Comparison of ENCODE assay signal across 26 mouse cellular contexts in the genomic region with DNA sequence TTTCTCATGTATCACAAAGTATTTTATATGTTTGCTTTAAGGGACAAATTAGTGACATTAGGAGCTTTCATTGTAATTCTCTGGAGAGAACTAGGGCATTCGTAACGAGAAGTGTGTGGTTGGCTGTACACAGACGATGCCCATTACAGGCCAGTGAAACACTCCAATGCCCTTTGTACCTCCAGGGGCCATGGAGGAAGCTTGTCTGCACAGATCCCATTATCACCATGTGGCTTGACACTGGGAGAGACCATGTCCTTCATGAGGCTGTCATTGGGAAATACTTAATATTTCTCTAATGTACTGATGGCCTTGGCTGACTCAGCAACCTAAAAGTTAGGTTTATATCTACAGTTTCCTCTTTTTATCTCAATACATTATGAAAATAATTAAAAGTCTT.
DNase-seq lines count a peak whose midpoint lies in the region; ATAC-seq and TF ChIP-seq lines count a peak whose summit lies in the region.
"Had no signal": no experiment of that assay in that cellular context is flagged by ENCODE, and none has a peak within 500 bp of the region (broad histone marks: within the 10 kb centered on the region; RNA-seq: fewer than 3 reads in every experiment).

No protein-coding gene starts in this region.

- intact Hi-C loops in heart, postnatal 36 days (cut with DNase I): no loop called here

- peak; percentile 39 for DNase-seq in heart, adult 11 months
- no peak for DNase-seq in heart, postnatal 36 days
- peak; percentile 51 for DNase-seq in liver, adult 2 months (ENCODE audit: extremely low read depth, low read depth, low spot score)
- DNase-seq: adrenal gland, adult 8-10 months; adrenal gland, postnatal 14 days; adrenal gland, postnatal 36 days; B cell, adult 2 months; cerebellum, adult 11-12 months; cerebellum, adult 2 months; cerebellum, adult 9-10 months; cerebellum, postnatal 10 days; cerebellum, postnatal 25 days had no signal

- no peak for ATAC-seq in liver, embryonic 12.5 days
- 0 out of 2 replicates have a peak, but pooled peaks have one; percentile 53 for ATAC-seq in intestine, postnatal 0 days
- ATAC-seq: activated CD4-positive, CD25-positive, alpha-beta regulatory T cell, adult 4 months; CD4-positive, CD25-positive, alpha-beta regulatory T cell, adult 4 months; forebrain, embryonic 14.5 days; forebrain, embryonic 16.5 days; Patski had no signal

- no peak overlapping the region for H3K9ac ChIP-seq in liver, adult 2 months (ENCODE audit: low read depth, low read length)
- H3K9ac ChIP-seq in liver, embryonic 12.5 days: no peak overlapping the region
- no peak overlapping the region for H3K9ac ChIP-seq in intestine, postnatal 0 days (ENCODE audit: low read depth, low read length)
- H3K9ac ChIP-seq: embryonic facial prominence, embryonic 13.5 days; embryonic facial prominence, embryonic 15.5 days; forebrain, embryonic 12.5 days had no signal

- no peaks in the 10 kb centered on the region for H3K36me3 ChIP-seq in liver, adult 2 months (ENCODE audit: control insufficient read depth, insufficient read depth, low read length)
- no peaks in the 10 kb centered on the region for H3K36me3 ChIP-seq in liver, embryonic 12.5 days
- H3K36me3 ChIP-seq in intestine, postnatal 0 days (ENCODE audit: control insufficient read depth, insufficient read depth): no peaks in the 10 kb centered on the region
- H3K36me3 ChIP-seq: embryonic facial prominence, embryonic 13.5 days; embryonic facial prominence, embryonic 15.5 days; forebrain, embryonic 10.5 days; forebrain, embryonic 12.5 days; G1E had no signal

- no peak for TF ChIP-seq POLR2A in liver, adult 2 months (IDR thresholded peaks at IDR 0.05; ENCODE audit: extremely low read depth, insufficient read depth, low read length)

- no peaks in the 10 kb centered on the region for H3K27me3 ChIP-seq in liver, adult 2 months (ENCODE audit: control insufficient read depth, insufficient read depth, low read length)
- no peaks in the 10 kb centered on the region for H3K27me3 ChIP-seq in liver, embryonic 12.5 days (replicated peaks)
- no peaks in the 10 kb centered on the region for H3K27me3 ChIP-seq in intestine, postnatal 0 days (replicated peaks; ENCODE audit: control insufficient read depth, insufficient read depth, low read length)
- H3K27me3 ChIP-seq: CH12.LX; embryonic facial prominence, embryonic 13.5 days; embryonic facial prominence, embryonic 15.5 days; forebrain, embryonic 12.5 days; Patski had no signal

- no peak overlapping the region for H3K27ac ChIP-seq in liver, adult 2 months (replicated peaks; ENCODE audit: insufficient read depth, low read depth, low read length)
- H3K27ac ChIP-seq in liver, embryonic 12.5 days: no peak overlapping the region
- H3K27ac ChIP-seq in intestine, postnatal 0 days (ENCODE audit: low read depth, low read length): no peak overlapping the region
- H3K27ac ChIP-seq: embryonic facial prominence, embryonic 13.5 days; embryonic facial prominence, embryonic 15.5 days; forebrain, embryonic 10.5 days; forebrain, embryonic 12.5 days had no signal

- H3K79me2 ChIP-seq in liver, adult 2 months (ENCODE audit: control insufficient read depth, insufficient read depth, low read length): no peaks in the 10 kb centered on the region; the same call in 1 of the 2 replicates

- H3K9me3 ChIP-seq in liver, embryonic 12.5 days (replicated peaks): no peaks in the 10 kb centered on the region
- no peaks in the 10 kb centered on the region for H3K9me3 ChIP-seq in intestine, postnatal 0 days (ENCODE audit: control insufficient read depth)
- H3K9me3 ChIP-seq: embryonic facial prominence, embryonic 13.5 days; embryonic facial prominence, embryonic 15.5 days; forebrain, embryonic 10.5 days; forebrain, embryonic 12.5 days; G1E had no signal

- 30% methylated on average over 3 of the region's 3 CpGs for WGBS in liver, adult 2 months
- 84% methylated on average over 3 of the region's 3 CpGs for WGBS in liver, embryonic 12.5 days (ENCODE audit: insufficient replicate concordance)
- WGBS in intestine, postnatal 0 days: 54% methylated on average over 3 of the region's 3 CpGs

- no peak overlapping the region for H3K4me2 ChIP-seq in liver, embryonic 12.5 days
- H3K4me2 ChIP-seq in intestine, postnatal 0 days (replicated peaks; ENCODE audit: low read depth): no peak overlapping the region
- H3K4me2 ChIP-seq: embryonic facial prominence, embryonic 13.5 days; embryonic facial prominence, embryonic 15.5 days; forebrain, embryonic 12.5 days had no signal

- no peak for TF ChIP-seq CTCF in liver, adult 2 months (IDR thresholded peaks at IDR 0.05; ENCODE audit: low read depth, low read length)
- TF ChIP-seq CTCF in intestine, postnatal 0 days (IDR thresholded peaks at IDR 0.05; ENCODE audit: low read depth): no peak

- H3K4me1 ChIP-seq in liver, adult 2 months (ENCODE audit: control insufficient read depth, insufficient read depth, low read length): peaks cover 8% of the 10 kb centered on the region; the same call in 1 of the 2 replicates
- H3K4me1 ChIP-seq in liver, embryonic 12.5 days: no peaks in the 10 kb centered on the region
- no peaks in the 10 kb centered on the region for H3K4me1 ChIP-seq in intestine, postnatal 0 days (replicated peaks; ENCODE audit: control insufficient read depth, insufficient read depth, low read length)
- H3K4me1 ChIP-seq: embryonic facial prominence, embryonic 13.5 days; embryonic facial prominence, embryonic 15.5 days; forebrain, embryonic 10.5 days; forebrain, embryonic 12.5 days had no signal

- no peak overlapping the region for H3K4me3 ChIP-seq in liver, adult 2 months (ENCODE audit: insufficient read depth, low read depth, low read length)
- no peak overlapping the region for H3K4me3 ChIP-seq in liver, embryonic 12.5 days
- no peak overlapping the region for H3K4me3 ChIP-seq in intestine, postnatal 0 days (ENCODE audit: low read depth, low read length)
- H3K4me3 ChIP-seq: embryonic facial prominence, embryonic 13.5 days; embryonic facial prominence, embryonic 15.5 days; erythroblast, embryonic 14.5 days; forebrain, embryonic 10.5 days; forebrain, embryonic 12.5 days had no signal

Comparison
In these comparisons a context has a peak if more than half of its experiments do, and no peak if none do; other contexts are left out.
1. DNase-seq: peak in heart, adult 11 months (single experiment) and liver, adult 2 months (single experiment); none in heart, postnatal 36 days (0 of 2).